11 mouse cellular contexts compared by ENCODE assay signal in the genomic region with DNA sequence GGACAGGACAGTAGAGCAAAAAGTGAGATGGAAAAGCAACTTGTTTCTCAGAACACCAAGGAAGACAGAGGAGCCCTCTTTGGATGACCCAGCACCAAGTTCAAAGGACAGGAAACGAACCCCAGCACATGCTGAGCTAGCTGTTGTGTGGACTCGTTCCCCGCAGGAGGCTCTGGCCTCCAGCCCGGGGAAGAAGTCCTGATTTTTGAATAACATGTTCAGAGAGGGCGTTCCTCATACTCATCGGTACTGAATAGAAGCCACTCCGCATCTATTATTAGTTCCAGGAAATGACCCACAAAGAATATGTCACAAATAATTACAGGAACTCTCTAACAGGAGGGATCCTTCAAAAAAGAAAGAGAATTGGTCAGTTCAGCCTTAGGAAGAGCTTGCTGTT. TPM values are rescaled to one million over a fixed set of nuclear protein-coding genes. Genes with fewer than 3 reads are reported as not detected.
DNase-seq lines count a peak whose midpoint lies in the region; ATAC-seq and TF ChIP-seq lines count a peak whose summit lies in the region.
"Had no signal": no experiment of that assay in that cellular context is flagged by ENCODE, and none has a peak within 500 bp of the region (broad histone marks: within the 10 kb centered on the region; RNA-seq: fewer than 3 reads in every experiment).

No protein-coding gene starts in this region.

- H3K9me3 ChIP-seq in hindbrain, postnatal 0 days (ENCODE audit: low read length), result no peaks in the 10 kb centered on the region
- no peaks in the 10 kb centered on the region for H3K9me3 ChIP-seq in hindbrain, embryonic 16.5 days (ENCODE audit: control insufficient read depth, low read length)
- H3K9me3 ChIP-seq: liver, embryonic 15.5 days had no signal

- no peak overlapping the region for H3K4me2 ChIP-seq in hindbrain, postnatal 0 days (ENCODE audit: low read depth, low read length)
- H3K4me2 ChIP-seq in hindbrain, embryonic 16.5 days (ENCODE audit: low read length), result no peak overlapping the region
- H3K4me2 ChIP-seq: liver, embryonic 15.5 days had no signal

- no peak overlapping the region for H3K27ac ChIP-seq in hindbrain, postnatal 0 days
- H3K27ac ChIP-seq in hindbrain, embryonic 16.5 days (ENCODE audit: low read depth, low read length), result no peak overlapping the region
- no peak overlapping the region for H3K27ac ChIP-seq in thymus, adult 2 months (ENCODE audit: control insufficient read depth, insufficient read depth, low read length)
- H3K27ac ChIP-seq: liver, embryonic 15.5 days had no signal

- no peak for TF ChIP-seq CTCF in hindbrain, postnatal 0 days (IDR thresholded peaks at IDR 0.05; ENCODE audit: low read depth)
- TF ChIP-seq CTCF in brain, embryonic 14.5 days (IDR thresholded peaks at IDR 0.05; ENCODE audit: borderline replicate concordance, extremely low read depth, insufficient read depth, insufficient read length), result no peak
- TF ChIP-seq CTCF in thymus, adult 2 months (IDR thresholded peaks at IDR 0.05; ENCODE audit: borderline replicate concordance, control insufficient read depth, extremely low read depth, insufficient read depth, low read length, poor library complexity), result no peak

- ATAC-seq in hindbrain, postnatal 0 days, result no peak
- no peak for ATAC-seq in hindbrain, embryonic 16.5 days

- no peak overlapping the region for H3K9ac ChIP-seq in hindbrain, postnatal 0 days (replicated peaks; ENCODE audit: low read length)
- no peak overlapping the region for H3K9ac ChIP-seq in hindbrain, embryonic 16.5 days (ENCODE audit: low read depth, low read length)
- H3K9ac ChIP-seq: liver, embryonic 15.5 days had no signal

- 20% methylated on average over 7 of the region's 7 CpGs for WGBS in hindbrain, postnatal 0 days
- 28% methylated on average over 7 of the region's 7 CpGs for WGBS in hindbrain, embryonic 16.5 days
- 31% methylated on average over 7 of the region's 7 CpGs for WGBS in thymus, adult 2 months

- no peak for TF ChIP-seq POLR2A in brain, embryonic 14.5 days (IDR thresholded peaks at IDR 0.05; ENCODE audit: borderline replicate concordance, extremely low read depth, insufficient read depth, insufficient read length, poor library complexity, severe bottlenecking)
- TF ChIP-seq POLR2A in thymus, adult 2 months (IDR thresholded peaks at IDR 0.05; ENCODE audit: control insufficient read depth, extremely low read depth, insufficient read depth, low read length, poor library complexity), result no peak

- no peak overlapping the region for H3K4me3 ChIP-seq in hindbrain, postnatal 0 days (ENCODE audit: low read length)
- no peak overlapping the region for H3K4me3 ChIP-seq in hindbrain, embryonic 16.5 days (ENCODE audit: low read length)
- H3K4me3 ChIP-seq in thymus, adult 2 months (ENCODE audit: control insufficient read depth, insufficient read depth, low read length), result no peak overlapping the region
- H3K4me3 ChIP-seq: liver, embryonic 15.5 days had no signal

- peak; percentile 29 for DNase-seq in hindbrain, postnatal 0 days (ENCODE audit: low spot score)
- peak; percentile 41 for DNase-seq in brain, embryonic 14.5 days (ENCODE audit: low read depth)
- peak; percentile 57 for DNase-seq in kidney, adult 11 months
- peak; percentile 34 for DNase-seq in lung, postnatal 25 days (ENCODE audit: low spot score)
- no peak for DNase-seq in right cerebral cortex, postnatal 4 days
- DNase-seq in thymus, adult 2 months, result no peak
- no peak for DNase-seq in ovary, postnatal 10 days (ENCODE audit: low spot score)
- DNase-seq: cerebellum, postnatal 10 days had no signal

- H3K36me3 ChIP-seq in hindbrain, postnatal 0 days (ENCODE audit: insufficient read depth, low read length), result no peaks in the 10 kb centered on the region
- no peaks in the 10 kb centered on the region for H3K36me3 ChIP-seq in hindbrain, embryonic 16.5 days (ENCODE audit: control insufficient read depth, insufficient read depth, low read length)
- no peaks in the 10 kb centered on the region for H3K36me3 ChIP-seq in thymus, adult 2 months (ENCODE audit: control insufficient read depth, insufficient read depth, low read length)
- H3K36me3 ChIP-seq: liver, embryonic 15.5 days had no signal

- no peaks in the 10 kb centered on the region for H3K27me3 ChIP-seq in hindbrain, postnatal 0 days (ENCODE audit: insufficient read depth, low read length)
- no peaks in the 10 kb centered on the region for H3K27me3 ChIP-seq in hindbrain, embryonic 16.5 days (replicated peaks; ENCODE audit: control insufficient read depth, insufficient read depth, low read length)
- H3K27me3 ChIP-seq in thymus, adult 2 months (ENCODE audit: control insufficient read depth, insufficient read depth, low read length), result no peaks in the 10 kb centered on the region
- H3K27me3 ChIP-seq: liver, embryonic 15.5 days had no signal

- no peaks in the 10 kb centered on the region for H3K4me1 ChIP-seq in hindbrain, postnatal 0 days (ENCODE audit: insufficient read depth, low read length)
- no peaks in the 10 kb centered on the region for H3K4me1 ChIP-seq in hindbrain, embryonic 16.5 days (ENCODE audit: control insufficient read depth, insufficient read depth, low read depth, low read length)
- peaks cover 5% of the 10 kb centered on the region; the same call in 1 of the 2 replicates for H3K4me1 ChIP-seq in thymus, adult 2 months (replicated peaks; ENCODE audit: control insufficient read depth, insufficient read depth, low read length)
- H3K4me1 ChIP-seq: liver, embryonic 15.5 days had no signal

RNA-seq across cellular contexts. Expression of gene Tmc3, which starts 18.8 kb away (rescaled TPM):
- 0.93 and 0.94 TPM in 2 replicates for total RNA-seq in hindbrain, postnatal 0 days (2014; rRNA removed)
- 0.29 and 0.43 TPM in 2 replicates for polyA plus RNA-seq in hindbrain, postnatal 0 days (2015; fragmentation: Nextera tagmentation; extraction: Ambion mirVana)
- 0.29 and 0.33 TPM in 2 replicates for polyA plus RNA-seq in hindbrain, embryonic 16.5 days (2015; fragmentation: Nextera tagmentation; extraction: Ambion mirVana)
- polyA plus RNA-seq in brain, embryonic 14.5 days (2012; rRNA removed), result 0.23 and 0.31 TPM in 2 replicates
- polyA plus RNA-seq in thymus, adult 2 months (2012; rRNA removed), result 0.51 and 0.54 TPM in 2 replicates
- total RNA-seq: MEL had no signal

Comparison
In these comparisons a context has a peak if more than half of its experiments do, and no peak if none do; other contexts are left out.
1. DNase-seq: peak in hindbrain, postnatal 0 days (single experiment), brain, embryonic 14.5 days (single experiment), kidney, adult 11 months (single experiment) and lung, postnatal 25 days (single experiment); none in right cerebral cortex, postnatal 4 days (single experiment), thymus, adult 2 months (single experiment) and ovary, postnatal 10 days (single experiment).